Mouse (Mus musculus): ENCODE measurements at regions not wholly inside any gene's neighbourhood (a gene's known extent, or its start where the extent isn't known, plus 50 kb on each side); places are given as distances from the start of the nearest gene placed in this dataset.

DNA sequence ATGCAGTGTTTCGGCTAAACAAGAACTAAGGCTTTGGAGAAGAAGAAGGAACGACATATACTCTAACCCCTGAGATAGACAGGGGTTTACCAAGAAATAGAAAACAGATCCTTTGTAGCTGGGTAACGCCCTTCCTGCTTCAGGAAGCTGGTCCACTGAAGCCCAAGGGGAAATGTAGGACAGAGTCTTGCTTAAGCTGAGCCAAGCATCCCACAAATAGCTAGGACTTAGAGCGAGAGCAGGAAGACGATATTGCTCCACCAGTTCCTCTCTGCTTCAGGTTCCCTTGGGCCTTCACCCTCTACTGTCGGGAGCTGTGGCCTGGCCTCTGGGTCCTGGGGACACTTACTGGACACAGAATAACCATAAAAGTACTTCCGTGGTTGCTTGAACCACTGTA, 62.2 kb upstream of the Cep78 start:
- WGBS (ENCODE audit: insufficient replicate concordance), result 27% methylated on average over 7 of the region's 7 CpGs
- H3K4me3 ChIP-seq (ENCODE audit: insufficient read depth in 1 of 2, low read depth in 2 of 2, low read length in 2 of 2), result no peak overlapping the region
- no peak overlapping the region for H3K27ac ChIP-seq
- no peak for TF ChIP-seq CTCF (IDR thresholded peaks at IDR 0.05; ENCODE audit: low read depth)
- no peak for TF ChIP-seq EP300 (IDR thresholded peaks at IDR 0.05; ENCODE audit: low read depth)
- no peaks in the 10 kb centered on the region; a peak in 1 of 4 replicates for H3K4me1 ChIP-seq (replicated peaks; ENCODE audit: control insufficient read depth in 2 of 2, insufficient read depth in 2 of 2, low read length in 1 of 2)
- no peak for ATAC-seq (ENCODE audit: insufficient read depth)
- no peaks in the 10 kb centered on the region for H3K27me3 ChIP-seq (ENCODE audit: control insufficient read depth, insufficient read depth, low read length)
- H3K4me2 ChIP-seq (ENCODE audit: low read depth), result no peak overlapping the region
- DNase-seq (ENCODE audit: low read depth in 3 of 3, low spot score in 3 of 3), result no peak
- H3K36me3 ChIP-seq (replicated peaks; ENCODE audit: control insufficient read depth, insufficient read depth, low read depth), result no peaks in the 10 kb centered on the region
- no peak overlapping the region for H3K9ac ChIP-seq (replicated peaks)
- no peaks in the 10 kb centered on the region for H3K9me3 ChIP-seq (ENCODE audit: control insufficient read depth, low read length)

DNA sequence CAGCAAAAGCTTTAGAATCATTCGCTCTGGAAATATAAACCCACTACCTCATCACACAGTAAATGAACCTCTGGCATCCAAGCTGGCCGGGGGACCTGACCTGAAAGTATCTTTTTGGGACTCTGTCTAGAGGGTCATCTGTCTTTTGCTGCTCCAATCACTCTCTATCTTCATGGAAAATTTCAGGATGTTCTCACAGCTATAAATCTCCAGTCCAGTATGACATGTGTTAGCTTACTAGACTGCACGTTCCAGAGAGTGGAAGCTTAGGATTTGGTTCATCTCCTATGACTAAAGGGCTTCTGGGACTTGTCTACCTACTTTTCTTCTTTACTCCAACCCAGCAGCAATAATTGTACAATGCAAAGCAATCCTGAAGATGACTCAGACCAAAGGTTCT, 60.5 kb upstream of the Cep78 start:
- no peaks in the 10 kb centered on the region for H3K36me3 ChIP-seq (replicated peaks; ENCODE audit: control insufficient read depth, insufficient read depth, low read depth)
- ATAC-seq (ENCODE audit: insufficient read depth) (no peak), DNase-seq (ENCODE audit: low read depth in 3 of 3, low spot score in 3 of 3) (no peak)
- no peaks in the 10 kb centered on the region for H3K9me3 ChIP-seq (ENCODE audit: control insufficient read depth, low read length)
- no peak overlapping the region for H3K4me2 ChIP-seq (ENCODE audit: low read depth)
- WGBS (ENCODE audit: insufficient replicate concordance), result 55% methylated on average over 3 of the region's 3 CpGs
- no peak overlapping the region for H3K27ac ChIP-seq
- no peak overlapping the region for H3K4me3 ChIP-seq (ENCODE audit: insufficient read depth in 1 of 2, low read depth in 2 of 2, low read length in 2 of 2)
- no peak overlapping the region for H3K9ac ChIP-seq (replicated peaks)
- no peaks in the 10 kb centered on the region; a peak in 1 of 4 replicates for H3K4me1 ChIP-seq (replicated peaks; ENCODE audit: control insufficient read depth in 2 of 2, insufficient read depth in 2 of 2, low read length in 1 of 2)
- H3K27me3 ChIP-seq (ENCODE audit: control insufficient read depth, insufficient read depth, low read length), result no peaks in the 10 kb centered on the region
- TF ChIP-seq EP300 (IDR thresholded peaks at IDR 0.05; ENCODE audit: low read depth) (no peak), CTCF (IDR thresholded peaks at IDR 0.05; ENCODE audit: low read depth) (no peak)

DNA sequence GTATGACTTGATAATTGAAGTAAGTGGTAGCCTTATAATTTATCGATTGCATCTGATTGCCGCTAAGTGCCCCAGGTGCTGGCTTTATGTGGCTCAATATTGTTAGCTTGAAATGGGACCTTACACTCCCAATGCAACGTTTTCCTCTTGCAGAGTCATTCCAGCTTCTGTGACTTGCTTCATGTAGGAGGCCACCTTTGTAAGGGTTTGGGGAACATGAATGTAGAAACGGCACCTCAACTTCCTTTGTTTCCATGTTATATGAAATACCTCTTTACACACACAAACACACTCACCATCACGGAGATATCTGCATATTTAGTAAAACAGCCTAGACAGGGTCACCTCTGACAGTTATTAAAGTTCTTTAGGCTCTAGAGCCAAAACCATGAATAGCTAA, 59.4 kb upstream of the Cep78 start:
- WGBS (ENCODE audit: insufficient replicate concordance), result 65% methylated on average over 5 of the region's 5 CpGs
- Histone ChIP-seq H3K9me3 (ENCODE audit: control insufficient read depth, low read length) (no peaks in the 10 kb centered on the region), H3K27me3 (ENCODE audit: control insufficient read depth, insufficient read depth, low read length) (no peaks in the 10 kb centered on the region), H3K4me1 (replicated peaks; ENCODE audit: control insufficient read depth in 2 of 2, insufficient read depth in 2 of 2, low read length in 1 of 2) (no peaks in the 10 kb centered on the region; a peak in 1 of 4 replicates), H3K27ac (no peak overlapping the region), H3K4me2 (ENCODE audit: low read depth) (no peak overlapping the region), H3K9ac (replicated peaks) (no peak overlapping the region), H3K4me3 (ENCODE audit: insufficient read depth in 1 of 2, low read depth in 2 of 2, low read length in 2 of 2) (no peak overlapping the region), H3K36me3 (replicated peaks; ENCODE audit: control insufficient read depth, insufficient read depth, low read depth) (no peaks in the 10 kb centered on the region)
- ATAC-seq (ENCODE audit: insufficient read depth) (no peak), DNase-seq (ENCODE audit: low read depth in 3 of 3, low spot score in 3 of 3) (no peak)
- TF ChIP-seq CTCF (IDR thresholded peaks at IDR 0.05; ENCODE audit: low read depth) (no peak), EP300 (IDR thresholded peaks at IDR 0.05; ENCODE audit: low read depth) (no peak)

DNA sequence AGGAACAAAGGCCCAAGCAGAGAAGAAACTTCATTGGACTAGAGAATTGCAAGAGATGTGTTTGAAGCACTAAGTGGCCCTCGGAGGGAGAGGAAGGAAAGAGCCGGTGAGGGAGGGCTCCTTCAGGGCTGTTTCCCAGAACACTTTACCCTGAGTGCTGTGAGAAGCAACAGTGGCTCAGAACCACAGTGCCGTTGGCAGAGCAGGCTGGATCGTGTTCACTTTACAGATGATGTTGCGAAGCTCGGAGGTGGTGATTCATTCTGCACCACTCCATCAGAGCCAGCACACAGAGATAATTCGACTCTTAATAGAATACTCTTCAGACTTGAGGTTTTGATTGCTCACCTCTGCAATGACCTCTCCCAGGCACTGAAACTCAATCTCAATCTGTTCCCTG, 58.2 kb upstream of the Cep78 start:
- ATAC-seq (ENCODE audit: insufficient read depth), result no peak
- WGBS (ENCODE audit: insufficient replicate concordance), result 70% methylated on average over 7 of the region's 7 CpGs
- DNase-seq (ENCODE audit: low read depth in 3 of 3, low spot score in 3 of 3), result no peak

DNA sequence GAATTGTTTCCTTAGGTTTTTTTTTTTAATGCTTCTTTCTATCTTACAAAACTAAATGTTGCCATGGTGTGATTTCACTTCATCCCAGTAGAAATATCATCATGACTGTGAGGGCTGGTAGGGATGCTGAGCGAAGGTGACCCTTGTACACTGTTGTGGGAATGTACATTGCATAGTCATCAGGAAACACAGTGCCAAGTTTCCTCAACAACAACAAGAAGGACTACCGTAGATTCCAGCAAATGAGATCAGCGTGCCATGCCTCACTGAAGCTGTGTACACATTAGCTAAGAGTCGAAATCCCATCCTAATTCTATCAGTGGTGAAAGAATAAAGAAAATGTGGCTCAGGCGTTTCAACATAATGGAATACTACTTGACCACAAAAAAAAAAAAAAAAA, 57.1 kb upstream of the Cep78 start:
- no peak overlapping the region for H3K4me3 ChIP-seq (ENCODE audit: insufficient read depth in 1 of 2, low read depth in 2 of 2, low read length in 2 of 2)
- no peak overlapping the region for H3K9ac ChIP-seq (replicated peaks)
- no peaks in the 10 kb centered on the region for H3K27me3 ChIP-seq (ENCODE audit: control insufficient read depth, insufficient read depth, low read length)
- H3K36me3 ChIP-seq (replicated peaks; ENCODE audit: control insufficient read depth, insufficient read depth, low read depth), result no peaks in the 10 kb centered on the region
- H3K4me2 ChIP-seq (ENCODE audit: low read depth), result no peak overlapping the region
- H3K9me3 ChIP-seq (ENCODE audit: control insufficient read depth, low read length), result no peaks in the 10 kb centered on the region
- H3K4me1 ChIP-seq (replicated peaks; ENCODE audit: control insufficient read depth in 2 of 2, insufficient read depth in 2 of 2, low read length in 1 of 2), result no peaks in the 10 kb centered on the region
- no peak overlapping the region for H3K27ac ChIP-seq
- ATAC-seq (ENCODE audit: insufficient read depth) (no peak), DNase-seq (ENCODE audit: low read depth in 3 of 3, low spot score in 3 of 3) (no peak)
- 55% methylated on average over 5 of the region's 5 CpGs for WGBS (ENCODE audit: insufficient replicate concordance)
- TF ChIP-seq EP300 (IDR thresholded peaks at IDR 0.05; ENCODE audit: low read depth), result no peak

More for the DNA sequence above, 58.2 kb upstream of the Cep78 start:
- Histone ChIP-seq H3K4me3 (ENCODE audit: insufficient read depth in 1 of 2, low read depth in 2 of 2, low read length in 2 of 2) (no peak overlapping the region), H3K4me2 (ENCODE audit: low read depth) (no peak overlapping the region), H3K9me3 (ENCODE audit: control insufficient read depth, low read length) (no peaks in the 10 kb centered on the region), H3K27me3 (ENCODE audit: control insufficient read depth, insufficient read depth, low read length) (no peaks in the 10 kb centered on the region), H3K4me1 (replicated peaks; ENCODE audit: control insufficient read depth in 2 of 2, insufficient read depth in 2 of 2, low read length in 1 of 2) (no peaks in the 10 kb centered on the region; a peak in 1 of 4 replicates), H3K9ac (replicated peaks) (no peak overlapping the region), H3K36me3 (replicated peaks; ENCODE audit: control insufficient read depth, insufficient read depth, low read depth) (no peaks in the 10 kb centered on the region), H3K27ac (no peak overlapping the region)
- TF ChIP-seq EP300 (IDR thresholded peaks at IDR 0.05; ENCODE audit: low read depth), result no peak
- TF ChIP-seq CTCF (IDR thresholded peaks at IDR 0.05; ENCODE audit: low read depth), result no peak
